Mouse (Mus musculus): ENCODE results near the gene Reck.

Reck gene

GRCm38 (mm10) chr4:43969373-43969772, 94.0 kb downstream of the Reck start:
- peak; percentile 50; the same call in 1 of the 2 replicates for ATAC-seq (ENCODE audit: low TSS enrichment)

DNA sequence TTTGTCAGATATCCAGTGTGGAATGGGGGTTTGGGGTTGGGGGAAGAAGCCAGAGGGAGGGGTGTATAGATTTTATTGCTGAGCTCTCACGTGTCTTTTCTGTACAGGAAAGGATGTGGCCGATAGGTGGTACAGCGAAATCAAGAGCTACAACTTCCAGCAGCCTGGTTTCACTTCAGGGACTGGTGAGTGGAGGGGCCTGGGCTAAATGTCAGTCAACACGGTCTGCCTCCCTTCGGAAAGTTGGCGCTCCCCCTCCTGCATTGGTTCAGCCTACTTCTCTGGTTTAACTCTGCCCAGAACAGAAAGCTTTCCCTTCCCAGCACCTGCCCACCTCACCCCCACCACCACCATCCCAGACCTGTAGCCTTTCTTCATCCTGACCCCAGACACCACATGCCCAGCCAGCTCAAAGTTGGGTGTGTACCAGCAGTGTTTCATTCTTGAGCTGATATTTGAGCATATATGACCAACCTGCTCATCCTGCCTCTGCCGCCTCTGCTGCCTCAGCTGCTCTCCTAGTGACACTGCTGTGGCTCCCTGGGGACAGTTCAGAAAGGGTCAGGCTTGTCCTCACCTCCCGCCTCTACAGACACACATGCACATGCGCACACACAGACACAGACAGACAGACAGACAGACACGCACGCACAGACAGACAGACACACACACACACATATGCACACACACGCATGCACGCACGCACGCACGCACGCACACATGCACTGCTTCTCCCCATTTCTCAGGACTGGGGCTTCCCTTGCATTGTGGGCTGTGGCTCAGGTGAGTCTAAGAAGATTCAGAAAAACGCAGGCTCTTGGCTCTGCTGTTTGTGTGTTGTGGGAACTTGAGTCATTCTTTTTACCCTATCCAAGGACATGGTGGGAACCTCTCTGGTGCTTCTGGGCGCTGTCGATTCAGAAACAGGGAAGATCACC, 95.3 kb downstream of the Reck start:
- ATAC-seq (ENCODE audit: low TSS enrichment) = no peak

DNA sequence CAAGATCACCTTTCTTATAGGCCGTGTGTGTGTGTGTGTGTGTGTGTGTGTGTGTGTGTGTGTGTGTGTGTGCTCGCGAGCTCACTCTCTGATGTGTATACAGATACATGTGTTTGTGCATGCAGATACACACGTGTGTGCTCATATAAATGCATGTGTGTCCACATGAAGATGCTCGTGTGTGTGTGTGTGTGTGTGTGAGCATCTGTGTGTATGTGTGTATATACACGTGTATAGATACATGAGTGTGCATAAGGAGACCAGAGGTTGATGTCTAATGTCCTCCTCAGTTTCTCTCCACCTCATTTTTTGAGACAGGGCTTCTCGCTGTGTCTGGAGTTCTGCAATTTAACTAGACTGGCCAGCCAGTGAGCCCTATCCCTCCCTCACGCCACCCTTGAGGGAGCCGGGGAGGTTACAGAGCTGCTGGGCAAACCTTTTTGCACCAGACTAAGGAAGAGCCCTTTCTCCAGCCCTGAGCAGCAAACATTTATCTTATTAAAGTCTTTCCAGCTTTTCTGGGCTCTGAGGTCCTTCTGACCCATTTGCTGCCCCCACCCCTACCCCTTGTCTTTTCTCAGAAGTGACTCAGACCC, 96.3 kb downstream of the Reck start:
- no peak for ATAC-seq (ENCODE audit: low TSS enrichment)

- no peak for ATAC-seq (ENCODE audit: low TSS enrichment)
Measured at GRCm38 (mm10) chr4:43972137-43972591, 96.8 kb downstream of the Reck start.

DNA sequence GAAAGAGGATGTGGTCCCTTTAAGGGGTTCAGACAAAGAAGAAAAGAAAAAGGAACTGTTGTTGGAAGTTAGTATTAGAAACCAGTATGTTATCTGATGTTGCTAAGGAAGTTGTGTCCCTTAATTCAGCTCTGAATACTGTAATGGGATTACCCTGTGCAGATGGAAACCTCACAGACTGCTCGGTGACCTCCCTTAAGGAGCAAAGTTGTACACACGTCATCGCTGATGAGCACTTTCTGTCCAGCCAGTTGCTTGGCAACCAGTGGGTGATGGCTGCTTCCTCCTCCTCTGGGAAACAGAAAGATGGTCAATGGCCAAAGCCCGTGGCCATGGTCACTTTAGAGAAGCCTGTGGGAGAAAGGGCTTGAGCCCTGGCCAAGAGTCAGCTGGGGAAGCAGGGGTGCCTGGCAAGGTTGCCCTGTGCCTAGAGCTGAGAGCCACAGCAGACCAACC, 98.2 kb downstream of the Reck start:
- ATAC-seq (ENCODE audit: low TSS enrichment) = no peak

GRCm38 (mm10) chr4:43974914-43975616, 99.7 kb downstream of the Reck start:
- no peak for ATAC-seq (ENCODE audit: low TSS enrichment)

GRCm38 (mm10) chr4:43976223-43976740, 101.0 kb downstream of the Reck start:
- ATAC-seq (ENCODE audit: low TSS enrichment) = no peak

DNA sequence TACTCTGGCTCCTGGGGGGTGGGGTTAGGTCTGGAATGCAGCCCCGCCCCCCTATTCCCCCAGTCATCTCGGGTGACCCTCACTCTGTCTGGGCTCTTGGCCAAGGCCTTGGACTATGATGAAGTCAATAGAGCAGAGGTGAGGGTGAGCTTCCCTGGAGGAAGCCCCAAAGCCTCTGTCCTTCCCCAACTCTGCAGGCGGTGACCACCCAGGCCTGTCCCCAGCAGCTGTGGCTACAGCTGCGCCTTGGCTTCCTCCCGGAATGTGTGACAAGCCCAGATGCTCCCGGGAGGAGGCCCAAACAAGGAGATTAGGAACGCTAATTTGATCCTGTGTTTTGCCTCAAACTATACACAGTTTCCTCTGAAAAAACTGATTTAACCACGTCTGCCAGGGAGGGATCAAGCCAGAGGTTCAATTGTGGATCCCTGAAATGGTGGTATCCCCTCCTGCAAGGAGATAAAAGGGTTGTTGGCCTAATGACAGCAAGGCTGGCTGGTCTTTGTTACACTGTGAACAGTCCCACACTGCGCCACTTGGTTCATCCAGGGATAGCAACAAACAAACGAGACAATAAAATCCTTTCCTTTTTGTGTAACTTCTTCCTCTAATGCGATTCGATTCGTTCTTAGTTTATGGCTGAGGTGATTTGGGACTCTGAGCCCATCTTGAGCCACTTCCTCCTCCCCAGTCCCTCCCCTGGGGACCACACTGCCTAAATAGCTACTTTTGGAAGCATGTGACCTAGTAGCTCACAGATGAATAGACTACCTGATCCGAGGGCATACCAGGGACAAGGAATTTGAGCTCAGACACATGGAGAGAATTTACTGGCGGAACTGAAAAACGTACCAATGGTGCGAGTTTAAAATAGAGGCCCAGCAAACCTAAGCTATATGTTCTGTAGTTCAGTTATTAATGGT, 103.5 kb downstream of the Reck start:
- ATAC-seq (ENCODE audit: low TSS enrichment) = no peak

DNA sequence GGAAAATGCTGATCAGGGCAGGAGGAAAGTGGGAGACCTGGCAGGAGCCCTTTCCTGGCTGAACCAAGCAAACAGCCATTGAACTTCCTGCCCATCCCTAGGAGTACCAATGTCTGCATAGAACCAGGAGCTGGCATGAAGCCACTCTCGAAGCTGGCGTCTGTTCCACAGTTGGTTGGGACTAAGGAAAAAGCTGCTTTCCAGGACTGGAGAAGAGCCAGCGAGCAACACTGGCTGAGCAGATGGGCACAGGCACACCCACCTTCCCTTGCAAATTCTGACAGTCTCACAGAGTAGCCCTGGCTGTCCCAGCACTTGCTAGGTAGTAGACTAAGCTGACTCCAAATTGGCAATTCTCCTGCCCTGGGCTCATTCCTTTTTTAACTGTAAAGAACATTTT, 104.4 kb downstream of the Reck start:
- peak; percentile 97 for ATAC-seq (ENCODE audit: low TSS enrichment)

GRCm38 (mm10) chr4:43980236-43980635, 104.9 kb downstream of the Reck start:
- no peak for ATAC-seq (ENCODE audit: low TSS enrichment)

GRCm38 (mm10) chr4:43980846-43981245, 105.5 kb downstream of the Reck start:
- no peak for ATAC-seq (ENCODE audit: low TSS enrichment)

DNA sequence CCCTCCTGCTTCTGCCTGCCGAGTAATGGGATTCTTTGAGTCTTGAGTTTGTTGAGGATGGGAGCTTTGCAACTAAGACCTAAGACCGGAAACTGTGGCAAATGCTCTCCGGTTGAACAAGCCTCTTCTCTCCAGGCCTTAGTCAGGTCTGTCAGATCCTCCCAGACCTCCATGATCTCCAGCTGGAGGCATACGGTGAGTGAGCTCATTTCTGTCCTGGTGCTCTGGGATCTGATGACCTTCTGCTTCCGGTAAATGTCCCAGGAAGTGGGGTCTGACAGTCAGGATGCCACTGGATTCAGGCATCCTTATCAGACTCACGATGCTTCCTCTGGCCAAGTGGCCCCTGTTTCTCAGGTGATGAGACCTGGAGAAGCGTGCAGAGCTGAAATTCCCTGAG, 105.9 kb downstream of the Reck start:
- ATAC-seq (ENCODE audit: low TSS enrichment) = no peak

DNA sequence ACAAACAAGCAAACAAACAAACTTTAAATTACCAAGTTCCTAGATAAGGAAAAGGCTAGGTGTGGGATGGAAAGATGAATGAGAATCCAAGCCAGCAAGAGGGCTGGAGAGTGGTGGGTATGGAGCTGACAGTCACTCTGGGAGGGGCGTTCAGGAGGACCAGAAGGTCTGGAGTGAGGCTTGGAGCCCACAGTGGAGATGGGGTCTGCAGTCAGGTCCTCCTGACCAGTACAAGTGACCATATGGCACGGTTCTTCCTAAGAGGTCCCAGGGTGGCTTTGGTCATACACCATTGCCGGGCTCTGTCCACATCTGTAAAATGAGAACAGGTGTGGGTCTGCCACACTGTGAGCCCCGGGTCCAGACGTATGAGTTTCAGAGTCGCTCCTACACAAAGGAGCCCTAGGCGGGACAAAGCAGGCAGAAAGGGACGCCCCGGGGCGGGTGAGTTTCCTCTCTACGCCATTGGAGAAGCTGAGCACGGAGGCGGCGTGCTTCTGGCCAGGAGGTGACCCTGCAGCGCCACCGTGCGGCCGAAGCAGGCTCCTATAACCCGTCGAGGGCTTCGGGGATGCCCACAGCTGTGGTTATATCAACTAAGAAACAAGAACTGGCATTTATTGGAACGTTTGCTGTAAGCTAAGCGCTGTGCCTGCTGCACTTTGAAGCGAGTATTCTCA, 106.9 kb downstream of the Reck start:
- peak; percentile 86 for ATAC-seq (ENCODE audit: low TSS enrichment)

- ATAC-seq (ENCODE audit: low TSS enrichment) = no peak
Measured at GRCm38 (mm10) chr4:43983181-43983580, 107.9 kb downstream of the Reck start, which contains the start of gene Ccin. Ccin (plus strand) TSS chr4:43983483.

- no peak for ATAC-seq (ENCODE audit: low TSS enrichment)
Measured at GRCm38 (mm10) chr4:43983756-43984155, 108.4 kb downstream of the Reck start.

DNA sequence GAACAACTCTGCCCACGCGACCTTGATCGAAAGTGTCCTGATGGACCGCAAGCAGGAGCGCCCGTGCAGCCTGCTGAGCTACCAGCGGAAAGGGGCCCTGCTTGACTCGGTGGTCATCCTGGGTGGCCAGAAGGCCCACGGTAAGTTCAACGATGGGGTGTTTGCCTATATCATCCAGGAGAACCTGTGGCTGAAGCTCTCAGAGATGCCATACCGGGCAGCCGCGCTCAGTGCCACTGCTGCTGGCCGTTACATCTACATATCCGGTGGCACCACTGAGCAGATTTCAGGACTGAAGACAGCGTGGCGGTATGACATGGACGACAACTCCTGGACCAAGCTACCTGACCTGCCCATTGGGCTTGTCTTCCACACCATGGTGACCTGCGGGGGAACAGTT, 109.0 kb downstream of the Reck start:
- no peak for ATAC-seq (ENCODE audit: low TSS enrichment)

- no peak for ATAC-seq (ENCODE audit: low TSS enrichment)
Measured at GRCm38 (mm10) chr4:43988976-43989375, 113.6 kb downstream of the Reck start.

GRCm38 (mm10) chr4:43993072-43993471, 117.7 kb downstream of the Reck start:
- no peak for ATAC-seq (ENCODE audit: low TSS enrichment)

DNA sequence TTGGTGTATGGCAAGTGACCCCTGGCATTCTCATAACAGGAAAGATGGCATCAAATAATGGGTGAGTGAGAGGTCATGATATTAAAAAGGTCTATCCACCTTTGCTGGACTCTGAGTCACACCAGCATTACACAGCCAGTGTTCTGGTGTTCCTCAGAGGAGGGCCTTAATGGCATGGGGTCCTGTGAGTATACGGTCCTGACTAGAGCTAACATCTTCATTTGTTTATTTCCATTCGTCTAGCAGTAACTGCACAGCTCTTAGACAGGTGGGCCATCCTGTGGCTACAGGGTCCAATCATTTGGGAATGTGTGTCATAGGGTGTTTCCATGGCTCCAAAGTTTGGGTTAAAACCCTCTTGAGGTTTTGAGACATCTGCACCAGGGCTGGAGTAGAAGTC, 119.0 kb downstream of the Reck start:
- ATAC-seq (ENCODE audit: low TSS enrichment) = no peak

Data from frontal cortex, adult (tissue).